ENCODE assay signal across 14 mouse cellular contexts in genomic region chr5:30401165-30401564, GRCm38 (mm10).
DNase-seq lines count a peak whose midpoint lies in the region; ATAC-seq and TF ChIP-seq lines count a peak whose summit lies in the region.
"Had no signal": no experiment of that assay in that cellular context is flagged by ENCODE, and none has a peak within 500 bp of the region (broad histone marks: within the 10 kb centered on the region; RNA-seq: fewer than 3 reads in every experiment).

No protein-coding gene starts in this region.

- no peaks in the 10 kb centered on the region for H3K27me3 ChIP-seq in heart, embryonic 11.5 days (ENCODE audit: control insufficient read depth, insufficient read depth, low read length)
- H3K27me3 ChIP-seq in embryonic facial prominence, embryonic 14.5 days (replicated peaks; ENCODE audit: control insufficient read depth, insufficient read depth, low read length): no peaks in the 10 kb centered on the region
- no peaks in the 10 kb centered on the region for H3K27me3 ChIP-seq in intestine, embryonic 16.5 days (replicated peaks; ENCODE audit: control insufficient read depth, insufficient read depth, low read length)

- no peak overlapping the region for H3K9ac ChIP-seq in heart, embryonic 11.5 days (ENCODE audit: low read depth, low read length)
- H3K9ac ChIP-seq in embryonic facial prominence, embryonic 14.5 days (ENCODE audit: low read depth, low read length): no peak overlapping the region
- no peak overlapping the region for H3K9ac ChIP-seq in intestine, embryonic 16.5 days (ENCODE audit: low read depth, low read length)

- no peak for TF ChIP-seq CTCF in left cerebral cortex, adult 2 months (IDR thresholded peaks at IDR 0.05)

- H3K27ac ChIP-seq in heart, embryonic 11.5 days (ENCODE audit: low read depth, low read length): peak overlapping the region; percentile 87
- peak overlapping the region; percentile 36; the same call in 1 of the 2 replicates for H3K27ac ChIP-seq in left cerebral cortex, adult 2 months
- no peak overlapping the region for H3K27ac ChIP-seq in embryonic facial prominence, embryonic 14.5 days (replicated peaks; ENCODE audit: low read depth, low read length)
- no peak overlapping the region for H3K27ac ChIP-seq in intestine, embryonic 16.5 days (ENCODE audit: low read length)

- intact Hi-C loops in left cerebral cortex, adult 2 months (cut with DNase I): no loop called here

- no peaks in the 10 kb centered on the region for H3K36me3 ChIP-seq in heart, embryonic 11.5 days (ENCODE audit: control insufficient read depth, insufficient read depth, low read length)
- no peaks in the 10 kb centered on the region for H3K36me3 ChIP-seq in embryonic facial prominence, embryonic 14.5 days (ENCODE audit: control insufficient read depth, insufficient read depth, low read length)
- H3K36me3 ChIP-seq in intestine, embryonic 16.5 days (ENCODE audit: control insufficient read depth, insufficient read depth, low read length): no peaks in the 10 kb centered on the region

- ATAC-seq in heart, embryonic 11.5 days (replicated peaks; ENCODE audit: insufficient number of reproducible peaks, low FRiP score, low TSS enrichment): no peak
- ATAC-seq in embryonic facial prominence, embryonic 14.5 days (ENCODE audit: low read depth): peak; percentile 62; the same call in 1 of the 2 replicates
- ATAC-seq in intestine, embryonic 16.5 days: no peak
- ATAC-seq: CD4-positive, CD25-positive, alpha-beta regulatory T cell, adult 4 months; intestine, postnatal 0 days had no signal

- H3K4me3 ChIP-seq in heart, embryonic 11.5 days (ENCODE audit: low read depth, low read length): no peak overlapping the region
- H3K4me3 ChIP-seq in left cerebral cortex, adult 2 months: no peak overlapping the region
- no peak overlapping the region for H3K4me3 ChIP-seq in embryonic facial prominence, embryonic 14.5 days (ENCODE audit: low read depth, low read length)
- H3K4me3 ChIP-seq in intestine, embryonic 16.5 days (ENCODE audit: low read length): no peak overlapping the region

- H3K4me1 ChIP-seq in heart, embryonic 11.5 days (ENCODE audit: control insufficient read depth, insufficient read depth, low read length): peaks cover 11% of the 10 kb centered on the region; the same call in 1 of the 2 replicates
- H3K4me1 ChIP-seq in embryonic facial prominence, embryonic 14.5 days (ENCODE audit: control insufficient read depth, insufficient read depth, low read length): peaks cover 6% of the 10 kb centered on the region
- H3K4me1 ChIP-seq in intestine, embryonic 16.5 days (ENCODE audit: control insufficient read depth, insufficient read depth, low read length): no peaks in the 10 kb centered on the region

- WGBS in heart, embryonic 11.5 days (ENCODE audit: insufficient replicate concordance): 41% methylated on average over 8 of the region's 8 CpGs
- WGBS in embryonic facial prominence, embryonic 14.5 days: 16% methylated on average over 8 of the region's 8 CpGs
- 49% methylated on average over 8 of the region's 8 CpGs for WGBS in intestine, embryonic 16.5 days

- DNase-seq in heart, adult 11 months: no peak
- no peak for DNase-seq in left cerebral cortex, adult 2 months (ENCODE audit: extremely low spot score in 1 of 2, low spot score in 2 of 2)
- DNase-seq in left cerebral cortex, adult 18-20 months (ENCODE audit: low spot score in 2 of 2): no peak
- peak; percentile 18 for DNase-seq in brain, adult 2 months (ENCODE audit: low read depth, low spot score)
- DNase-seq in embryonic facial prominence, embryonic 14.5 days (ENCODE audit: low spot score): peak; percentile 86
- DNase-seq in thymus, adult 18-20 months: no peak
- DNase-seq: adrenal gland, postnatal 14 days; cerebellum, adult 8-10 months; lung, postnatal 14 days; thymus, postnatal 25 days had no signal

- no peaks in the 10 kb centered on the region for H3K9me3 ChIP-seq in heart, embryonic 11.5 days (replicated peaks; ENCODE audit: control insufficient read depth, low read length)
- no peaks in the 10 kb centered on the region for H3K9me3 ChIP-seq in embryonic facial prominence, embryonic 14.5 days (ENCODE audit: control insufficient read depth, low read length)
- H3K9me3 ChIP-seq in intestine, embryonic 16.5 days (ENCODE audit: control insufficient read depth, low read length): no peaks in the 10 kb centered on the region

- peak overlapping the region; percentile 20; the same call in 1 of the 2 replicates for H3K4me2 ChIP-seq in heart, embryonic 11.5 days
- no peak overlapping the region for H3K4me2 ChIP-seq in embryonic facial prominence, embryonic 14.5 days (ENCODE audit: low read depth, low read length)
- H3K4me2 ChIP-seq in intestine, embryonic 16.5 days (ENCODE audit: low read depth, low read length): no peak overlapping the region

Comparison
In these comparisons a context has a peak if more than half of its experiments do, and no peak if none do; other contexts are left out.
1. H3K27ac ChIP-seq: peak in heart, embryonic 11.5 days (single experiment) and left cerebral cortex, adult 2 months (single experiment); none in embryonic facial prominence, embryonic 14.5 days (single experiment) and intestine, embryonic 16.5 days (single experiment).
2. DNase-seq: peak in brain, adult 2 months (single experiment) and embryonic facial prominence, embryonic 14.5 days (single experiment); none in heart, adult 11 months (single experiment), left cerebral cortex, adult 2 months (0 of 2), left cerebral cortex, adult 18-20 months (0 of 2) and thymus, adult 18-20 months (0 of 2).